Mouse (Mus musculus) embryonic stem cell, embryonic (primary cell): ENCODE results near the gene Fxyd1.

Experiments
- CTCF ChIA-PET, 4 experiments: fragments of 300-600 bp in 2 of 4; fragments of 350-600 bp in 2 of 4; sonication (Branson Sonifier 250); formaldehyde crosslinking; loops; one replicate each; lab custom pipeline; 2022; ENCODE audit warnings: inconsistent platforms in 2 of 4; lab: Charles Lee
- POLR2A ChIA-PET, 4 experiments: fragments of 300-600 bp in 2 of 4; fragments of 350-600 bp in 2 of 4; sonication (Branson Sonifier 250); formaldehyde crosslinking; loops; one replicate each; lab custom pipeline; 2022; ENCODE audit warnings: antibody characterized with exemption in 4 of 4, inconsistent platforms in 1 of 4; lab: Charles Lee

Gene Fxyd1

GRCm38 (mm10) chr7:31063074-31063560 lies 6.1 kb upstream of the Fxyd1 start:
- ChIA-PET CTCF (interaction anchor here in 1 of 4 experiments (1.1 to 1.2 kb wide), 2 partner anchors 11 to 15 kb away, joined by 3 read pairs; no protein-coding TSS in a partner anchor), POLR2A (interaction anchor here in 1 of 4 experiments (0.7 kb wide), 1 partner anchor 364 kb away, joined by 3 read pairs; no protein-coding TSS in a partner anchor)

- ChIA-PET POLR2A (no interaction called here), CTCF (interaction anchor here in 2 of 4 experiments (0.9 to 5.3 kb wide), 6 partner anchors 9 to 37 kb away, joined by 3 to 38 read pairs (median 4); partner anchors contain the start of genes Fxyd3 (in 1 of the 2) and Fxyd7 (in 1 of the 2))
Observed at GRCm38 (mm10) chr7:31060621-31061010, 3.6 kb upstream of the Fxyd1 start.

GRCm38 (mm10) chr7:31059919-31060620 lies 3.1 kb upstream of the Fxyd1 start:
- CTCF ChIA-PET, result interaction anchor here in 3 of 4 experiments (0.7 to 5.3 kb wide), 10 partner anchors 9 to 60 kb away, joined by 3 to 38 read pairs (median 4); partner anchors contain the start of genes Fxyd3 (in 1 of the 3) and Fxyd7 (in 1 of the 3)
- POLR2A ChIA-PET, result no interaction called here

- POLR2A ChIA-PET, result interaction anchor here in 3 of 4 experiments (0.7 to 1.4 kb wide), 3 partner anchors 19 to 73 kb away, joined by 3 to 4 read pairs (median 3); no protein-coding TSS in a partner anchor
- CTCF ChIA-PET, result interaction anchor here (0.7 to 5.3 kb wide), 28 partner anchors 8 to 253 kb away, joined by 3 to 38 read pairs (median 5); partner anchors contain the start of genes Fxyd3 (in 1 of the 4) and Gramd1a (in 1 of the 4)
Observed at GRCm38 (mm10) chr7:31059108-31059507, 2.1 kb upstream of the Fxyd1 start, which contains the start of gene Lgi4. Lgi4 (plus strand) TSS chr7:31059342.

- ChIA-PET CTCF (interaction anchor here in 3 of 4 experiments (0.9 to 5.3 kb wide), 15 partner anchors 9 to 252 kb away, joined by 3 to 38 read pairs (median 8); partner anchors contain the start of gene Fxyd3 (in 1 of the 3)), POLR2A (interaction anchor here in 2 of 4 experiments (1.4 kb wide), 2 partner anchors 11 to 40 kb away, joined by 3 read pairs; no protein-coding TSS in a partner anchor)
Observed at GRCm38 (mm10) chr7:31058211-31058610, 1.2 kb upstream of the Fxyd1 start.

GRCm38 (mm10) chr7:31057730-31058129 lies 731 bp upstream of the Fxyd1 start:
- ChIA-PET POLR2A (interaction anchor here in 2 of 4 experiments (1.0 to 1.4 kb wide), 2 partner anchors 12 to 14 kb away, joined by 3 read pairs; no protein-coding TSS in a partner anchor), CTCF (interaction anchor here in 3 of 4 experiments (1.0 to 5.3 kb wide), 7 partner anchors 10 to 119 kb away, joined by 3 to 38 read pairs (median 9); partner anchors contain the start of gene Fxyd3 (in 1 of the 3))

GRCm38 (mm10) chr7:31056448-31056847 lies 551 bp downstream of the Fxyd1 start:
- ChIA-PET POLR2A (interaction anchor here in 2 of 4 experiments (0.7 to 1.0 kb wide), 3 partner anchors 11 to 82 kb away, joined by 3 read pairs; no protein-coding TSS in a partner anchor), CTCF (interaction anchor here (0.6 to 5.3 kb wide), 6 partner anchors 21 to 89 kb away, joined by 3 to 38 read pairs (median 4); partner anchors contain the start of gene Fxyd3 (in 1 of the 4))

GRCm38 (mm10) chr7:31055883-31056282 lies 1.1 kb downstream of the Fxyd1 start:
- CTCF ChIA-PET, result interaction anchor here in 2 of 4 experiments (0.6 to 1.8 kb wide), 4 partner anchors 22 to 106 kb away, joined by 3 to 5 read pairs (median 4); no protein-coding TSS in a partner anchor
- POLR2A ChIA-PET, result no interaction called here

GRCm38 (mm10) chr7:31055354-31055824 lies 1.6 kb downstream of the Fxyd1 start:
- CTCF ChIA-PET, result interaction anchor here in 2 of 4 experiments (0.6 to 1.8 kb wide), 5 partner anchors 23 to 107 kb away, joined by 3 to 5 read pairs (median 4); no protein-coding TSS in a partner anchor
- POLR2A ChIA-PET, result interaction anchor here in 2 of 4 experiments (0.5 to 1.1 kb wide), 2 partner anchors 62 to 142 kb away, joined by 3 to 4 read pairs; no protein-coding TSS in a partner anchor

- POLR2A ChIA-PET, result interaction anchor here in 2 of 4 experiments (0.5 to 2.0 kb wide), 3 partner anchors 13 to 141 kb away, joined by 3 to 5 read pairs (median 4); partner anchors contain the start of gene Fxyd5 (in 1 of the 2)
- CTCF ChIA-PET, result interaction anchor here in 2 of 4 experiments (0.6 to 1.8 kb wide), 5 partner anchors 23 to 107 kb away, joined by 3 to 5 read pairs (median 4); no protein-coding TSS in a partner anchor
Observed at GRCm38 (mm10) chr7:31054661-31055320, 2.2 kb downstream of the Fxyd1 start.

- POLR2A ChIA-PET, result interaction anchor here in 2 of 4 experiments (0.7 to 2.0 kb wide), 4 partner anchors 12 to 293 kb away, joined by 3 to 8 read pairs (median 4); partner anchors contain the start of gene Fxyd5 (in 1 of the 2)
Observed at GRCm38 (mm10) chr7:31053882-31054447, 3.0 kb downstream of the Fxyd1 start.

GRCm38 (mm10) chr7:31052636-31053434 lies 4.2 kb downstream of the Fxyd1 start:
- CTCF ChIA-PET, result interaction anchor here (0.6 to 3.5 kb wide), 27 partner anchors 10 to 731 kb away, joined by 3 to 15 read pairs (median 4); partner anchors contain the start of genes E130208F15Rik (in 1 of the 4), Fam187b (in 1 of the 4) and Fxyd5 (in 1 of the 4)
- POLR2A ChIA-PET, result interaction anchor here (0.5 to 2.0 kb wide), 13 partner anchors 9 to 485 kb away, joined by 3 to 5 read pairs (median 3); partner anchors contain the start of genes Fam187b (in 1 of the 4), Fxyd5 (in 1 of the 4) and Haus5 (in 1 of the 4)

More at GRCm38 (mm10) chr7:31053882-31054447, 3.0 kb downstream of the Fxyd1 start:
- CTCF ChIA-PET, result interaction anchor here in 2 of 4 experiments (1.0 to 3.5 kb wide), 6 partner anchors 12 to 44 kb away, joined by 3 to 15 read pairs (median 9); partner anchors contain the start of gene Fxyd5 (in 1 of the 2)

GRCm38 (mm10) chr7:31052251-31052635 lies 4.8 kb downstream of the Fxyd1 start:
- CTCF ChIA-PET, result interaction anchor here (0.6 to 3.5 kb wide), 24 partner anchors 10 to 731 kb away, joined by 3 to 15 read pairs (median 4); partner anchors contain the start of genes E130208F15Rik (in 1 of the 4) and Fam187b (in 1 of the 4)
- POLR2A ChIA-PET, result interaction anchor here (0.5 to 1.1 kb wide), 10 partner anchors 11 to 485 kb away, joined by 3 to 5 read pairs (median 3); partner anchors contain the start of genes Fam187b (in 1 of the 4) and Haus5 (in 1 of the 4)

GRCm38 (mm10) chr7:31051321-31052021 lies 5.5 kb downstream of the Fxyd1 start, which contains the start of gene Fxyd7:
Fxyd7 (minus strand) TSS chr7:31051467.
- CTCF ChIA-PET, result interaction anchor here in 3 of 4 experiments (0.6 to 3.5 kb wide), 14 partner anchors 9 to 105 kb away, joined by 3 to 15 read pairs (median 3); no protein-coding TSS in a partner anchor
- POLR2A ChIA-PET, result interaction anchor here in 2 of 4 experiments (0.5 to 0.9 kb wide), 4 partner anchors 16 to 382 kb away, joined by 3 to 4 read pairs (median 4); no protein-coding TSS in a partner anchor
